Mouse (Mus musculus): ENCODE measurements at regions not wholly inside any gene's neighbourhood (a gene's known extent, or its start where the extent isn't known, plus 50 kb on each side); places are given as distances from the start of the nearest gene placed in this dataset.

DNA sequence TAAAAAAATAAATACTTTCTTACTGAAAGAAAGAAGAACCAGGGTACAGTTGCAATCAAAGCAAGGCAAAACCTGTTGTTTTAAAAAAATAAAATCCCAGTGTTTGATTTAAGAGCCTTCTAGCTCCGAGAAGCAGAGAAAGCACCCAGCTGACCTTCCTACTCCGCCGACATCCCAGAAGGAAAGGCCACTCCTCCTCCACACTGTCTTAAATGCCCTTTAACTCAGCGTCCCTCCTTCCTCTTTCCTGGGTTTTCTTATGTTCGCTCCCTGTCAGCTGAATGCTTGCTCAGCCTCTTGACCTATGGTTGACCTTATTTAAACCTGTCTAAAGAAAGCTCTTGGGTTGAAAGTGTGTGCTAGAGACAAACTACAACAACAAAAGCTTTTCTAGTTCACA is 79.1 kb downstream of the Sptssa start:
- peak; percentile 27 for DNase-seq (ENCODE audit: low read depth, low spot score)

GRCm38 (mm10) chr12:54576821-54577220 is 79.6 kb downstream of the Sptssa start:
- DNase-seq (ENCODE audit: low read depth, low spot score) = peak; percentile 72

- DNase-seq (ENCODE audit: low read depth, low spot score) = no peak
Measured at GRCm38 (mm10) chr12:54572866-54573265, 83.5 kb downstream of the Sptssa start.

- DNase-seq (ENCODE audit: low read depth, low spot score) = no peak
Measured at GRCm38 (mm10) chr12:54568078-54568931, 88.1 kb downstream of the Sptssa start.

DNA sequence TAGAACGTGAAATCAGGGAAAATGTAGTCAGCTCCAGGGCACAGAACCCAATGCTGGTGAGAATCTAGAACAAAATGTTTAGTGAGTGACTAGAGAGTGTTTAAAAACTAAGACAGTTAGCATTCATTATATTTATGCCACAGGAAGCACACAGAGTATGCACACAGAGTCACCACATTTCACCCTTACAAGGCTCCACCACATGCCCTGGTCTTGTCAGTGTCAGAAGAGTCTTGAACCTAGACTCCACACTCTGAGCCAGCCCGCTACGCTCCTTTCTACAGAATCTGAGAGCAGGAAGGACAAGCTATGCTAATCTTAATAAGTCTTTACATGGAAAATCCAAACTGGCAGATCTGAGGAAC is 89.0 kb downstream of the Sptssa start:
- DNase-seq (ENCODE audit: low read depth, low spot score) = no peak

- no peak for DNase-seq (ENCODE audit: low read depth, low spot score)
Measured at GRCm38 (mm10) chr12:54566532-54567425, 89.6 kb downstream of the Sptssa start.

DNA sequence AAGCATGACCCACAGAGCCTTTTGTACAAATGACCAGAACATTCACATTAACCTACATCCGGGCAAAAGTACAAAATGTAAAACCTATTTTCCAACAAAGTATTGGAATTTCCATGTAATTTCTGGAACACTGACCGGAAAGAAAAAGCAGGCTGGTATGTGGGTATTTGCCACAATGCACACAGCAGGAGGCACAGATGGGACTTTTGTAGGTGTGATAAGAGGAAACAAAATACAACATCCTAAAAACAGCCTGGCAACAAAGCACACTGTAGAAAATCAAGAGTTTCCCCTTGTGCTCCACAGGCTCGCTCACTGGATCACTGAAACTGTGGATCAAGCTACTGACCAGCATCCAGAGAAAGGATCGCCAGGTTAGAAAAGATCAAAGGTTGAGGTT is 94.4 kb downstream of the Sptssa start:
- DNase-seq (ENCODE audit: low read depth, low spot score) = no peak

GRCm38 (mm10) chr12:54558106-54558505 is 98.3 kb downstream of the Sptssa start:
- peak; percentile 66 for DNase-seq (ENCODE audit: low read depth, low spot score)

GRCm38 (mm10) chr12:54549659-54550058 is 106.7 kb downstream of the Sptssa start:
- DNase-seq (ENCODE audit: low read depth, low spot score) = no peak

GRCm38 (mm10) chr12:54545821-54546608 is 110.4 kb downstream of the Sptssa start:
- peak; percentile 87 for DNase-seq (ENCODE audit: low read depth, low spot score)

- DNase-seq (ENCODE audit: low read depth, low spot score) = no peak
Measured at GRCm38 (mm10) chr12:54538320-54538705, 118.1 kb downstream of the Sptssa start.

GRCm38 (mm10) chr12:54537690-54538319 is 118.6 kb downstream of the Sptssa start:
- DNase-seq (ENCODE audit: low read depth, low spot score) = no peak

DNA sequence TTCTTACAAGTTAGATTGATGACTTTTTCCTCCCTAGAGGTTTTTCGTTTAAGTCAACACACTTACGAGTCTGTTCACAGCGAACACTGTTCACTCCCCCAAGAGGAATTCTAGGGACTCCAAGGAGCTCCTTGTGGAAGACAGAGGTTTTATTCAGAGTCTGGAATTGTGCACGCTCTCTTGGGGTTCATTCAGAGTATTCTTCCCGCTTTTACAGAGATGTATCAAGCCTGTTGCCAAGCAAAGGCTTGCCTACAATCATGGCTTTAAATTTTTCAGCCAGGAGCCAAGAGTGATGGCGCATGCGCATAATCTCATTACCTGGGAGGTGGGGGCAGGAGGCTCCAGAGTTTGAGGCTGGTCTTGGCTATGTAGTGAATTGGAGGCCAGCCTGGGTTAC is 119.4 kb downstream of the Sptssa start:
- DNase-seq (ENCODE audit: low read depth, low spot score) = no peak

DNA sequence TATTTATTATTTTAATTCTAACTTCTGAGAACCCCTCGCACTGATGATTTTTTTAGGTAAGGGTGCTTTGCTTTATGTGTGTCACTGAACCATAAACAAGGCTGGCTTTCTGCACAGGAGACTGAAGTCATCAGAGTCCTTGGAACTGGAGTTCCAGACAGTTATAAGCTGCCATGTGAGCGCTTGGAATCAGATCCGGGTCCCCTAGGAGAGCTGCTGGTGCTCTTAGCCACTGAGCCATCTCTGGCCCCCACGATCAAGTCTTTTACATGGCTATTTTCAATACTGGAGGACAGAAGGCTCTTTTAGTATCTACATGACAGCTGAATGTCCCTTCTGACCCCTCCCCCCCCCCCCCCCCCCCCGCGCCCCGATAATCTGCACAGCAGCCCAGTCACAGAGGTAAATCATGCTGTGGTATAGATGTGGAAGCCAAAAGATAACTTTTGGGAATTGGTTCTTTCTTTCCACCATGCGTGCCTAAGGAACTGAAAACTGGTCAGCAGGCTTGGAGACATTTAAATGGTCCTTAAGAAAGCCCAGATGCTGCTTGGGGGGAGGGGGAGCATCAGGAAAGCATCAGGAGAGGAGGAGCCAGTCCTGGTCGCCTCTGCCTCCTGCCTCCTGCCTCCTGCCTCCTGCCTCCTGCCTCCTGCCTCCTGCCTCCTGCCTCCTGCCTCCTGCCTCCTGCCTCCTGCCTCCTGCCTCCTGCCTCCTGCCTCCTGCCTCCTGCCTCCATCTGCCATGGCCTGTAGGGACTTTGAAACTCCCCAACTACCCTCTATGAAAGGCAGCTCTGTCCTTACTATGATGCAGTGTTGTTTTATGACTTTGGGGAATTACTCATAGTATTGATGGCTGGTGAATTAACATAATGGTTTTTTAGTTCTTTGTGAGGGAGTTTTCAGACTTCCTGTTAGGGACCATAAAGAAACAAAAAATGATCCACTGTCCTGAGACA is 120.5 kb downstream of the Sptssa start:
- DNase-seq (ENCODE audit: low read depth, low spot score) = no peak

DNA sequence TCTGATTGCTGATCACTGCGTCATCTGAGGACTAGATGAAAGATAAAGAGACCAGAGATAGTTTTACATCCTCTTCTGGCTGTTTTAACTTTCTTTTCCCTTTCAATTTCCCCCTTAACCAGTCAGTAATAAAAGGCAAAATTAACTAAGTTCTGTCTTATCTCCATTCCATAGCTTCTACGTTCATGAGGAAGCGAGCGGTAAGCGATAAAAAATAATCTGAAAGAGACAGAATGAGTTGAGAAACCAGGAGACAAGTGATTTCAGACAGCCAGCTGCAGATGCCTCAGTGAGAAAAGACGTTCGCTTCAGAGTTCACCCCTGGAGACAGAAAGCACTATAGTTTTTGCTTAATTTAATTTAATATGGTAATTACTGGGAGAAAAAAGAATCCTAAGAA is 121.5 kb downstream of the Sptssa start:
- no peak for DNase-seq (ENCODE audit: low read depth, low spot score)

- no peak for DNase-seq (ENCODE audit: low read depth, low spot score)
Measured at GRCm38 (mm10) chr12:54533134-54533533, 123.2 kb downstream of the Sptssa start.

GRCm38 (mm10) chr12:54532062-54532461 is 124.3 kb downstream of the Sptssa start:
- DNase-seq (ENCODE audit: low read depth, low spot score) = no peak

GRCm38 (mm10) chr12:54528046-54528445 is 128.3 kb downstream of the Sptssa start:
- peak; percentile 28 for DNase-seq (ENCODE audit: low read depth, low spot score)

GRCm38 (mm10) chr12:54527577-54527976 is 128.8 kb downstream of the Sptssa start:
- DNase-seq (ENCODE audit: low read depth, low spot score) = no peak

DNA sequence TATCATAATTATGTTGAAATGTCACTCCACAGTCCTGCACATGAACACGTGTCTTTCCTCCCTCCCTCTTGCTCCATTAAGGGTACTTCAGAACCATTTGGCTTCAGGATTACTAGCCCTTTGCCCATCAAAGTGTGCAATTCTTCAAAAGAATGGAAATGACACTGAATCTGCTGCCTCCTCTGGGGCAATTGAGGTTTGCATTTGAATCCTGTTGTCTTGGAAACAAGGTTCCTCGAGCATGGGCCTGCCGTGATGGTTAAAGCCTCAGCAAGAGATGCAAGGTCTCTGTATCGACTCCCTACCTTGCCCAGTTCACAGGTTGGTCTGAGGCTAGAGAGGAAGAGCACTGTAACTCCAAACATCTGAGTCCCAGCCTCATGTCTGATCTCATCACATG is 136.0 kb downstream of the Sptssa start:
- no peak for DNase-seq (ENCODE audit: low read depth, low spot score)
